Mouse (Mus musculus) lung, embryonic 14.5 days (tissue): Measurements from ENCODE around the gene Chek1. TPM values are rescaled to one million over a fixed set of nuclear protein-coding genes. Genes with fewer than 3 reads are reported as not detected.
A peak's percentile ranks its signal among the peaks of the same experiment; 100 is the strongest.

Experiments used
- ATAC-seq: fragments of 200-750 bp; cut with Nextera tagmentation; 2 replicates; pipeline ENCODE4 v1.8.0; 2017; ENCODE audit warnings: mild to moderate bottlenecking, moderate TSS enrichment, moderate library complexity; ENCODE audit not compliant: insufficient read depth
- DNase-seq: peaks from one replicate; pipeline ENCODE4 v3.0.0-alpha.2; 2015
- H3K27ac ChIP-seq: fragments of 300-500 bp; sonication (generic); 2 replicates; pipeline ENCODE4 v1.5.1; 2014; ENCODE audit warnings: low read depth, mild to moderate bottlenecking, moderate library complexity
- H3K27me3 ChIP-seq: fragments of 300-500 bp; sonication (generic); 2 replicates; pipeline ENCODE4 v1.6.1; 2014; ENCODE audit warnings: low read length, control low read depth; ENCODE audit not compliant: insufficient read depth
- H3K36me3 ChIP-seq: fragments of 300-500 bp; sonication (generic); 2 replicates; pipeline ENCODE4 v1.6.1; 2014; ENCODE audit warnings: control low read depth; ENCODE audit not compliant: insufficient read depth
- H3K4me1 ChIP-seq: fragments of 300-500 bp; sonication (generic); 2 replicates; pipeline ENCODE4 v1.6.1; 2014; ENCODE audit warnings: antibody characterized with exemption, control low read depth; ENCODE audit not compliant: insufficient read depth
- H3K4me2 ChIP-seq: fragments of 300-500 bp; sonication (generic); 2 replicates; pipeline ENCODE4 v1.6.1; 2014; ENCODE audit warnings: mild to moderate bottlenecking
- H3K4me3 ChIP-seq: fragments of 300-500 bp; sonication (generic); 2 replicates; pipeline ENCODE4 v1.5.1; 2014; ENCODE audit warnings: low read depth, low read length
- H3K9ac ChIP-seq: fragments of 300-500 bp; sonication (generic); 2 replicates; pipeline ENCODE4 v1.6.1; 2014
- H3K9me3 ChIP-seq: fragments of 300-500 bp; sonication (generic); 2 replicates; pipeline ENCODE4 v1.6.1; 2016; ENCODE audit warnings: low read depth, low read length, control low read depth
- CTCF ChIP-seq: IDR thresholded peaks from 2 replicates; pipeline ENCODE4 v1.5.1; 2016; ENCODE audit warnings: antibody characterized with exemption, low read depth
- WGBS: fragments of 180-500 bp; shearing (Covaris S2); extraction: QIAGEN DNeasy Blood & Tissue Kit; methylation state at CpG from one replicate; pipeline ENCODE4 v1.1.7; 2014; 5-methylcytosine and 5-hydroxymethylcytosine counted together
- polyA plus RNA-seq: library from polyadenylated mRNA; unstranded; fragments of >200 nt; fragmentation: Nextera tagmentation; extraction: Ambion mirVana; gene quantifications from 2 replicates; pipeline ENCODE4 v1.2.1, GENCODE M21; 2014

The Chek1 gene
- polyA plus RNA-seq, 1 experiment from 2014 or later: 45.1 TPM

- no peaks in the 10 kb centered on the region for H3K36me3 ChIP-seq
- H3K27ac ChIP-seq: no peak overlapping the region
- H3K9me3 ChIP-seq: no peaks in the 10 kb centered on the region
- 45% methylated on average over 2 of the region's 2 CpGs for WGBS
- no peak overlapping the region for H3K4me3 ChIP-seq
- no peaks in the 10 kb centered on the region for H3K27me3 ChIP-seq
- H3K9ac ChIP-seq: no peak overlapping the region
- H3K4me1 ChIP-seq: no peaks in the 10 kb centered on the region
- no peak overlapping the region for H3K4me2 ChIP-seq
- DNase-seq (peak; percentile 17), ATAC-seq (no peak)
- TF ChIP-seq CTCF: no peak
Measured at GRCm38 (mm10) chr9:36681424-36681823, 45.4 kb downstream of the Chek1 start.

Other genes starting within 250 kb of the Chek1 start
- gene Gm5615, start 185.1 kb downstream of the Chek1 start, polyA plus RNA-seq: not detected in 2 replicates
- gene Gm17689, start 144.4 kb downstream of the Chek1 start, polyA plus RNA-seq: not detected in 2 replicates
- gene A630095E13Rik, start 83.7 kb downstream of the Chek1 start, polyA plus RNA-seq: not detected in 2 replicates
- not detected in 2 replicates for gene Acrv1, start 33.8 kb downstream of the Chek1 start, polyA plus RNA-seq
- gene Stt3a, start 40.6 kb upstream of the Chek1 start, polyA plus RNA-seq: 243 and 260 TPM in 2 replicates
- gene Ei24, start 70.3 kb upstream of the Chek1 start, polyA plus RNA-seq: 56.0 and 60.3 TPM in 2 replicates
- gene Fez1, start 94.8 kb upstream of the Chek1 start, polyA plus RNA-seq: 3.3 and 3.4 TPM in 2 replicates